Mouse (Mus musculus) C2C12 (cell line): ENCODE measurements around the gene Smim24.

Experiments used
- CEBPB ChIP-seq: IDR thresholded peaks from one replicate; pipeline ENCODE4 v1.6.1; 2011; ENCODE audit warnings: low read depth, mild to moderate bottlenecking, control low read depth, moderate library complexity
- CTCF ChIP-seq: IDR thresholded peaks from one replicate; pipeline ENCODE4 v1.5.1; 2011; ENCODE audit not compliant: control insufficient read depth, insufficient read depth, insufficient read length
- FOSL1 ChIP-seq: IDR thresholded peaks from one replicate; pipeline ENCODE4 v1.8.0; 2011; ENCODE audit warnings: mild to moderate bottlenecking, low read length; ENCODE audit not compliant: poor library complexity, insufficient read depth, severe bottlenecking
- MAX ChIP-seq: IDR thresholded peaks from one replicate; pipeline ENCODE4 v1.6.1; 2011; ENCODE audit warnings: mild to moderate bottlenecking, control low read depth
- MYOD1 ChIP-seq: IDR thresholded peaks from one replicate; pipeline ENCODE4 v1.6.1; 2011; ENCODE audit warnings: low read depth; ENCODE audit not compliant: control insufficient read depth, insufficient read length
- USF1 ChIP-seq: IDR thresholded peaks from one replicate; pipeline ENCODE4 v1.6.1; 2011; ENCODE audit warnings: low read depth, mild to moderate bottlenecking, control low read depth, moderate library complexity

GRCm38 (mm10) chr10:81432868-81433262, 40.0 kb downstream of the Smim24 start:
- TF ChIP-seq CTCF = no peak
- TF ChIP-seq CEBPB = no peak
- TF ChIP-seq FOSL1 = no peak
- TF ChIP-seq MYOD1 = no peak
- TF ChIP-seq USF1 = peak; percentile 69
- no peak for TF ChIP-seq MAX
